Mouse (Mus musculus): ENCODE measurements at regions not wholly inside any gene's neighbourhood (a gene's known extent, or its start where the extent isn't known, plus 50 kb on each side); places are given as distances from the start of the nearest gene placed in this dataset.
A peak's percentile ranks its signal among the peaks of the same experiment; 100 is the strongest.
"Not testable (repeated sequence)": the region's sequence is repeated elsewhere in the genome, so short reads cannot be mapped to it uniquely, and the experiment has no call there.

GRCm38 (mm10) chr9:98186757-98187300 is 100.4 kb upstream of the Nmnat3 start:
- no peaks in the 10 kb centered on the region for H3K27me3 ChIP-seq (replicated peaks; ENCODE audit: control insufficient read depth, insufficient read depth, low read length)
- no peak for TF ChIP-seq CTCF (IDR thresholded peaks at IDR 0.05; ENCODE audit: low read depth)
- H3K27ac ChIP-seq (ENCODE audit: low read depth, low read length), result no peak overlapping the region
- no peaks in the 10 kb centered on the region for H3K36me3 ChIP-seq (ENCODE audit: control insufficient read depth, insufficient read depth)
- no peak for ATAC-seq
- H3K9ac ChIP-seq (ENCODE audit: low read depth, low read length), result no peak overlapping the region
- no peak overlapping the region for H3K4me2 ChIP-seq (replicated peaks; ENCODE audit: low read depth)
- no peaks in the 10 kb centered on the region for H3K9me3 ChIP-seq (ENCODE audit: control insufficient read depth)
- H3K4me3 ChIP-seq (ENCODE audit: low read depth, low read length), result no peak overlapping the region
- H3K4me1 ChIP-seq (replicated peaks; ENCODE audit: control insufficient read depth, insufficient read depth, low read length), result no peaks in the 10 kb centered on the region
- 75% methylated on average over 10 of the region's 10 CpGs for WGBS

- Histone ChIP-seq H3K9ac (ENCODE audit: low read depth, low read length) (no peak overlapping the region), H3K4me3 (ENCODE audit: low read depth, low read length) (no peak overlapping the region), H3K27me3 (replicated peaks; ENCODE audit: control insufficient read depth, insufficient read depth, low read length) (no peaks in the 10 kb centered on the region), H3K9me3 (ENCODE audit: control insufficient read depth) (no peaks in the 10 kb centered on the region), H3K4me2 (replicated peaks; ENCODE audit: low read depth) (no peak overlapping the region), H3K27ac (ENCODE audit: low read depth, low read length) (no peak overlapping the region), H3K4me1 (replicated peaks; ENCODE audit: control insufficient read depth, insufficient read depth, low read length) (no peaks in the 10 kb centered on the region), H3K36me3 (ENCODE audit: control insufficient read depth, insufficient read depth) (no peaks in the 10 kb centered on the region)
- WGBS, result 95% methylated on average over 2 of the region's 2 CpGs
- no peak for ATAC-seq
- TF ChIP-seq CTCF (IDR thresholded peaks at IDR 0.05; ENCODE audit: low read depth), result no peak
Observed at GRCm38 (mm10) chr9:98194356-98194755, 92.9 kb upstream of the Nmnat3 start.

- Histone ChIP-seq H3K36me3 (ENCODE audit: control insufficient read depth, insufficient read depth) (no peaks in the 10 kb centered on the region), H3K27ac (ENCODE audit: low read depth, low read length) (no peak overlapping the region), H3K9ac (ENCODE audit: low read depth, low read length) (no peak overlapping the region), H3K9me3 (ENCODE audit: control insufficient read depth) (no peaks in the 10 kb centered on the region), H3K4me2 (replicated peaks; ENCODE audit: low read depth) (no peak overlapping the region), H3K4me3 (ENCODE audit: low read depth, low read length) (no peak overlapping the region), H3K27me3 (replicated peaks; ENCODE audit: control insufficient read depth, insufficient read depth, low read length) (no peaks in the 10 kb centered on the region), H3K4me1 (replicated peaks; ENCODE audit: control insufficient read depth, insufficient read depth, low read length) (no peaks in the 10 kb centered on the region)
- no peak for ATAC-seq
- TF ChIP-seq CTCF (IDR thresholded peaks at IDR 0.05; ENCODE audit: low read depth), result 0 out of 2 replicates have a peak, but pooled peaks have one; percentile 20
- WGBS, result 50% methylated on average over 2 of the region's 2 CpGs
Observed at GRCm38 (mm10) chr9:98218824-98219223, 68.4 kb upstream of the Nmnat3 start.

- H3K27ac ChIP-seq (ENCODE audit: low read depth, low read length), result no peak overlapping the region
- no peak overlapping the region for H3K9ac ChIP-seq (ENCODE audit: low read depth, low read length)
- H3K4me3 ChIP-seq (ENCODE audit: low read depth, low read length), result no peak overlapping the region
- WGBS, result 80% methylated on average over 8 of the region's 8 CpGs
- H3K4me2 ChIP-seq (replicated peaks; ENCODE audit: low read depth), result no peak overlapping the region
- H3K27me3 ChIP-seq (replicated peaks; ENCODE audit: control insufficient read depth, insufficient read depth, low read length), result no peaks in the 10 kb centered on the region
- ATAC-seq, result no peak
- no peaks in the 10 kb centered on the region for H3K4me1 ChIP-seq (replicated peaks; ENCODE audit: control insufficient read depth, insufficient read depth, low read length)
- TF ChIP-seq CTCF (IDR thresholded peaks at IDR 0.05; ENCODE audit: low read depth), result no peak
- no peaks in the 10 kb centered on the region for H3K9me3 ChIP-seq (ENCODE audit: control insufficient read depth)
- H3K36me3 ChIP-seq (ENCODE audit: control insufficient read depth, insufficient read depth), result no peaks in the 10 kb centered on the region
Observed at GRCm38 (mm10) chr9:98220367-98220766, 66.9 kb upstream of the Nmnat3 start.

GRCm38 (mm10) chr9:98221766-98222165 is 65.5 kb upstream of the Nmnat3 start:
- Histone ChIP-seq H3K27ac (ENCODE audit: low read depth, low read length) (no peak overlapping the region), H3K4me3 (ENCODE audit: low read depth, low read length) (no peak overlapping the region), H3K4me1 (replicated peaks; ENCODE audit: control insufficient read depth, insufficient read depth, low read length) (no peaks in the 10 kb centered on the region), H3K9ac (ENCODE audit: low read depth, low read length) (no peak overlapping the region), H3K36me3 (ENCODE audit: control insufficient read depth, insufficient read depth) (no peaks in the 10 kb centered on the region), H3K4me2 (replicated peaks; ENCODE audit: low read depth) (no peak overlapping the region), H3K9me3 (ENCODE audit: control insufficient read depth) (no peaks in the 10 kb centered on the region), H3K27me3 (replicated peaks; ENCODE audit: control insufficient read depth, insufficient read depth, low read length) (no peaks in the 10 kb centered on the region)
- TF ChIP-seq CTCF (IDR thresholded peaks at IDR 0.05; ENCODE audit: low read depth), result no peak
- no peak for ATAC-seq
- 33% methylated on average over 1 of the region's 1 CpGs for WGBS

GRCm38 (mm10) chr9:98228226-98228625 is 59.0 kb upstream of the Nmnat3 start:
- Histone ChIP-seq H3K9ac (ENCODE audit: low read depth, low read length) (no peak overlapping the region), H3K27ac (ENCODE audit: low read depth, low read length) (no peak overlapping the region), H3K36me3 (ENCODE audit: control insufficient read depth, insufficient read depth) (no peaks in the 10 kb centered on the region), H3K4me1 (replicated peaks; ENCODE audit: control insufficient read depth, insufficient read depth, low read length) (no peaks in the 10 kb centered on the region), H3K4me2 (replicated peaks; ENCODE audit: low read depth) (no peak overlapping the region), H3K9me3 (ENCODE audit: control insufficient read depth) (no peaks in the 10 kb centered on the region), H3K4me3 (ENCODE audit: low read depth, low read length) (no peak overlapping the region), H3K27me3 (replicated peaks; ENCODE audit: control insufficient read depth, insufficient read depth, low read length) (no peaks in the 10 kb centered on the region)
- no peak for TF ChIP-seq CTCF (IDR thresholded peaks at IDR 0.05; ENCODE audit: low read depth)
- no peak for ATAC-seq
- 72% methylated on average over 3 of the region's 3 CpGs for WGBS

- Histone ChIP-seq H3K36me3 (ENCODE audit: control insufficient read depth, insufficient read depth) (no peaks in the 10 kb centered on the region), H3K9ac (ENCODE audit: low read depth, low read length) (no peak overlapping the region), H3K27me3 (replicated peaks; ENCODE audit: control insufficient read depth, insufficient read depth, low read length) (no peaks in the 10 kb centered on the region), H3K9me3 (ENCODE audit: control insufficient read depth) (no peaks in the 10 kb centered on the region), H3K27ac (ENCODE audit: low read depth, low read length) (no peak overlapping the region), H3K4me3 (ENCODE audit: low read depth, low read length) (no peak overlapping the region), H3K4me2 (replicated peaks; ENCODE audit: low read depth) (no peak overlapping the region), H3K4me1 (replicated peaks; ENCODE audit: control insufficient read depth, insufficient read depth, low read length) (no peaks in the 10 kb centered on the region)
- TF ChIP-seq CTCF (IDR thresholded peaks at IDR 0.05; ENCODE audit: low read depth), result no peak
- 78% methylated on average over 7 of the region's 7 CpGs for WGBS
- no peak for ATAC-seq
Observed at GRCm38 (mm10) chr9:98228907-98229306, 58.3 kb upstream of the Nmnat3 start.

GRCm38 (mm10) chr9:98234731-98235130 is 52.5 kb upstream of the Nmnat3 start:
- H3K27me3 ChIP-seq (replicated peaks; ENCODE audit: control insufficient read depth, insufficient read depth, low read length); H3K27ac ChIP-seq (ENCODE audit: low read depth, low read length); H3K9ac ChIP-seq (ENCODE audit: low read depth, low read length); H3K4me1 ChIP-seq (replicated peaks; ENCODE audit: control insufficient read depth, insufficient read depth, low read length); H3K36me3 ChIP-seq (ENCODE audit: control insufficient read depth, insufficient read depth); H3K9me3 ChIP-seq (ENCODE audit: control insufficient read depth); H3K4me2 ChIP-seq (replicated peaks; ENCODE audit: low read depth); H3K4me3 ChIP-seq (ENCODE audit: low read depth, low read length); ATAC-seq: not testable (repeated sequence)
- 34% methylated on average over 2 of the region's 2 CpGs for WGBS
